8 mouse cellular contexts compared by ENCODE assay signal in the genomic region with DNA sequence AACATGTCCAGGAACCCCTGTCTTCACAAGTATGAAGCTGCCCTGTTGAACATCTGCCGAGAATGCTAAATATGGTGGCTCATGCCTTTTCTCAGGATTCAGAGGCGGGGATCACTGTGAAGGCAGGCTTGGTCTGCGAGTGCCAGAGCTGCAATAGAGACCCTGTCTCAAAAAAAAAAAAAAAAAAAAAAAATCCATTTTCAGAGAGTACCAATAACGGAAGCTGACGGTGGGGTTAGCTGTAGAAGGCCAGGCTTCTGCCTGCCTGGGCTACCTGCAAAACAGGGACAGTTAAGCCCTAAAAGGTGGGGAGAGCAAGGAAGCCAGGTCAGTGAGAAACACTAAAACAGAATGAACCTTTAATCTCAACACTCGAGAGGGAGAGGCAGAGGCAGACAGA. TPM values are rescaled to one million over a fixed set of nuclear protein-coding genes. Genes with fewer than 3 reads are reported as not detected.
DNase-seq lines count a peak whose midpoint lies in the region; ATAC-seq and TF ChIP-seq lines count a peak whose summit lies in the region.

No protein-coding gene starts in this region.

- intact Hi-C loops in gastrocnemius, postnatal 36 days (cut with DNase I) = loop anchor here (5.0 kb wide), 1 partner anchor 116 kb away; the partner anchor contains the start of genes Eipr1 and Trappc12

- H3K79me2 ChIP-seq in MEL (ENCODE audit: control insufficient read depth, insufficient read depth, low read length, poor library complexity) = peaks cover 39% of the 10 kb centered on the region

- H3K9me3 ChIP-seq in heart, embryonic 15.5 days (replicated peaks) = no peaks in the 10 kb centered on the region
- H3K9me3 ChIP-seq in MEL (replicated peaks; ENCODE audit: insufficient read depth, low read length) = no peaks in the 10 kb centered on the region
- no peaks in the 10 kb centered on the region for H3K9me3 ChIP-seq in hindbrain, embryonic 13.5 days
- no peaks in the 10 kb centered on the region for H3K9me3 ChIP-seq in midbrain, embryonic 12.5 days

- H3K27ac ChIP-seq in heart, embryonic 15.5 days = no peak overlapping the region
- no peak overlapping the region for H3K27ac ChIP-seq in MEL (ENCODE audit: control insufficient read depth, low read depth, low read length)
- H3K27ac ChIP-seq in hindbrain, embryonic 13.5 days = no peak overlapping the region
- no peak overlapping the region for H3K27ac ChIP-seq in midbrain, embryonic 12.5 days (replicated peaks)

- peak overlapping the region; percentile 80 for H3K4me3 ChIP-seq in heart, embryonic 15.5 days
- H3K4me3 ChIP-seq in MEL (ENCODE audit: control insufficient read depth in 1 of 2, insufficient read depth in 1 of 2, low read depth in 2 of 2, low read length in 2 of 2) = peak overlapping the region; percentile 47 to 70; a peak in 3 of 4 replicates
- H3K4me3 ChIP-seq in hindbrain, embryonic 13.5 days = peak overlapping the region; percentile 85
- H3K4me3 ChIP-seq in midbrain, embryonic 12.5 days = peak overlapping the region; percentile 89

- no peak for ATAC-seq in heart, embryonic 15.5 days (replicated peaks; ENCODE audit: insufficient number of reproducible peaks, insufficient read depth, low FRiP score, low read depth)
- ATAC-seq in hindbrain, embryonic 13.5 days (ENCODE audit: low FRiP score) = no peak
- ATAC-seq in midbrain, embryonic 12.5 days (ENCODE audit: low FRiP score, low read depth) = no peak

- peaks cover 30% of the 10 kb centered on the region for H3K36me3 ChIP-seq in heart, embryonic 15.5 days
- H3K36me3 ChIP-seq in MEL (ENCODE audit: control insufficient read depth in 1 of 2, insufficient read depth in 2 of 2, low read length in 2 of 2) = peaks cover 20 to 25% of the 10 kb centered on the region in 2 experiments
- peaks cover 30% of the 10 kb centered on the region for H3K36me3 ChIP-seq in hindbrain, embryonic 13.5 days
- H3K36me3 ChIP-seq in midbrain, embryonic 12.5 days = peaks cover 31% of the 10 kb centered on the region

- no peak for TF ChIP-seq POLR2A in MEL (IDR thresholded peaks at IDR 0.05; ENCODE audit: control insufficient read depth in 1 of 2, insufficient read depth in 1 of 2, low read depth in 1 of 2, low read length in 2 of 2, poor library complexity in 1 of 2)

- no peak for TF ChIP-seq CTCF in MEL (IDR thresholded peaks at IDR 0.05 in 2 of 3, conservative IDR thresholded peaks at IDR 0.05 in 1 of 3; ENCODE audit: control insufficient read depth in 1 of 3, insufficient read depth in 1 of 3, low read depth in 2 of 3, low read length in 3 of 3, poor library complexity in 1 of 3, severe bottlenecking in 1 of 3)

- 82% methylated on average over 6 of the region's 6 CpGs for WGBS in heart, embryonic 15.5 days
- WGBS in hindbrain, embryonic 13.5 days = 85% methylated on average over 6 of the region's 6 CpGs
- 89% methylated on average over 6 of the region's 6 CpGs for WGBS in midbrain, embryonic 12.5 days

- TF ChIP-seq RAD21 in MEL (IDR thresholded peaks at IDR 0.05; ENCODE audit: low read depth, low read length) = no peak

- peaks cover 22% of the 10 kb centered on the region for H3K4me1 ChIP-seq in heart, embryonic 15.5 days (replicated peaks)
- H3K4me1 ChIP-seq in MEL (ENCODE audit: control insufficient read depth in 1 of 2, insufficient read depth in 2 of 2, low read length in 2 of 2) = peaks cover 0 to 18% of the 10 kb centered on the region in 2 experiments; a peak in 3 of 4 replicates
- peaks cover 29% of the 10 kb centered on the region for H3K4me1 ChIP-seq in hindbrain, embryonic 13.5 days (replicated peaks)
- H3K4me1 ChIP-seq in midbrain, embryonic 12.5 days = peaks cover 14% of the 10 kb centered on the region

- H3K4me2 ChIP-seq in heart, embryonic 15.5 days = peak overlapping the region; percentile 63
- H3K4me2 ChIP-seq in hindbrain, embryonic 13.5 days = peak overlapping the region; percentile 56
- peak overlapping the region; percentile 76 for H3K4me2 ChIP-seq in midbrain, embryonic 12.5 days (replicated peaks)

- no peak for DNase-seq in heart, adult 8-10 months (ENCODE audit: low spot score)
- no peak for DNase-seq in MEL (ENCODE audit: low read depth, low spot score)
- no peak for DNase-seq in urinary bladder, postnatal 4 days (ENCODE audit: low spot score in 2 of 2)
- DNase-seq in gastrocnemius, postnatal 36 days = no peak
- DNase-seq in gastrocnemius, postnatal 10 days = no peak

- H3K27me3 ChIP-seq in heart, embryonic 15.5 days = no peaks in the 10 kb centered on the region
- H3K27me3 ChIP-seq in MEL (ENCODE audit: control insufficient read depth in 1 of 2, insufficient read depth in 2 of 2, low read length in 2 of 2) = no peaks in the 10 kb centered on the region
- H3K27me3 ChIP-seq in hindbrain, embryonic 13.5 days = no peaks in the 10 kb centered on the region
- H3K27me3 ChIP-seq in midbrain, embryonic 12.5 days = no peaks in the 10 kb centered on the region

- TF ChIP-seq EP300 in MEL (IDR thresholded peaks at IDR 0.05; ENCODE audit: low read depth in 1 of 2, low read length in 2 of 2) = no peak

- H3K9ac ChIP-seq in heart, embryonic 15.5 days = no peak overlapping the region
- H3K9ac ChIP-seq in MEL (ENCODE audit: control insufficient read depth, low read depth, low read length, poor library complexity, severe bottlenecking) = no peak overlapping the region
- H3K9ac ChIP-seq in hindbrain, embryonic 13.5 days = no peak overlapping the region
- H3K9ac ChIP-seq in midbrain, embryonic 12.5 days (replicated peaks) = no peak overlapping the region

TF ChIP-seq in MEL, 35 proteins besides CTCF, POLR2A, EP300 and RAD21 (continues in another document):
- TF ChIP-seq POLR2AphosphoS5 (IDR thresholded peaks at IDR 0.05; ENCODE audit: borderline replicate concordance, low read depth, low read length) (no peak), ELF1 (IDR thresholded peaks at IDR 0.05; ENCODE audit: low read depth, low read length) (no peak), BHLHE40 (IDR thresholded peaks at IDR 0.05; ENCODE audit: borderline replicate concordance, low read depth, low read length) (no peak), ZMIZ1 (IDR thresholded peaks at IDR 0.05; ENCODE audit: low read depth, low read length) (no peak)

RNA-seq across cellular contexts. Expression of gene Rps7, which starts 0.8 kb away (rescaled TPM):
- polyA plus RNA-seq in heart, embryonic 15.5 days (2015; fragmentation: Nextera tagmentation; extraction: Ambion mirVana) = 344 and 408 TPM in 2 replicates
- total RNA-seq in heart, adult 8-10 months (2022) = 100 to 1,000 TPM; 211 to 303 (median 290) TPM
- total RNA-seq in MEL (2012; rRNA removed) = 2,384 and 2,439 TPM in 2 replicates
- 100 to 1,000 TPM; 300 to 476 TPM for polyA plus RNA-seq in MEL (2012; ENCODE audit: insufficient read depth in 1 of 2, insufficient read length in 2 of 2, low read depth in 1 of 2, low replicate concordance in 2 of 2, missing spikeins in 1 of 2)
- 522 and 548 TPM in 2 replicates for polyA plus RNA-seq in hindbrain, embryonic 13.5 days (2015; fragmentation: Nextera tagmentation; extraction: Ambion mirVana)
- 607 and 611 TPM in 2 replicates for polyA plus RNA-seq in midbrain, embryonic 12.5 days (2016; fragmentation: Nextera tagmentation; extraction: Ambion mirVana)
- 100 to 1,000 TPM; 171 to 173 TPM for total RNA-seq in gastrocnemius, postnatal 36 days (2021)
- 100 to 1,000 TPM; 322 to 387 TPM for total RNA-seq in gastrocnemius, postnatal 10 days (2021)

RNA-seq across cellular contexts. Expression of gene Rnaseh1, which starts 12.9 kb away (rescaled TPM):
- 17.3 and 20.4 TPM in 2 replicates for polyA plus RNA-seq in heart, embryonic 15.5 days (2015; fragmentation: Nextera tagmentation; extraction: Ambion mirVana)
- 1 to 10 TPM; 6.7 to 9.4 (median 8.2) TPM for total RNA-seq in heart, adult 8-10 months (2022)
- 39.0 and 47.9 TPM in 2 replicates for total RNA-seq in MEL (2012; rRNA removed)
- 10 to 100 TPM in 1 of 2 experiments, not detected in 1; 36.5 TPM for polyA plus RNA-seq in MEL (2012; ENCODE audit: insufficient read depth in 1 of 2, insufficient read length in 2 of 2, low read depth in 1 of 2, low replicate concordance in 2 of 2, missing spikeins in 1 of 2)
- polyA plus RNA-seq in hindbrain, embryonic 13.5 days (2015; fragmentation: Nextera tagmentation; extraction: Ambion mirVana) = 22.5 and 27.1 TPM in 2 replicates
- 29.4 and 31.1 TPM in 2 replicates for polyA plus RNA-seq in midbrain, embryonic 12.5 days (2016; fragmentation: Nextera tagmentation; extraction: Ambion mirVana)
- 1 to 10 TPM; 4.9 to 6.0 TPM for total RNA-seq in gastrocnemius, postnatal 36 days (2021)
- 1 to 10 TPM; 5.2 to 7.2 TPM for total RNA-seq in gastrocnemius, postnatal 10 days (2021)

RNA-seq across cellular contexts. Expression of gene Colec11, which starts 13.4 kb away (rescaled TPM):
- polyA plus RNA-seq in heart, embryonic 15.5 days (2015; fragmentation: Nextera tagmentation; extraction: Ambion mirVana) = 17.5 TPM in 2 replicates
- total RNA-seq in heart, adult 8-10 months (2022) = 10 to 100 TPM; 11.8 to 18.1 (median 14.3) TPM
- total RNA-seq in MEL (2012; rRNA removed) = 0.23 and 0.54 TPM in 2 replicates
- polyA plus RNA-seq in MEL (2012; ENCODE audit: insufficient read depth in 1 of 2, insufficient read length in 2 of 2, low read depth in 1 of 2, low replicate concordance in 2 of 2, missing spikeins in 1 of 2) = under 1 TPM in 1 of 2 experiments, not detected in 1; 0.74 TPM
- 1.1 and 1.5 TPM in 2 replicates for polyA plus RNA-seq in hindbrain, embryonic 13.5 days (2015; fragmentation: Nextera tagmentation; extraction: Ambion mirVana)
- 0.17 TPM in 1 of 2 replicates, not detected in the other for polyA plus RNA-seq in midbrain, embryonic 12.5 days (2016; fragmentation: Nextera tagmentation; extraction: Ambion mirVana)
- total RNA-seq in gastrocnemius, postnatal 36 days (2021) = under 1 TPM; 0.17 to 0.46 TPM
- total RNA-seq in gastrocnemius, postnatal 10 days (2021) = 1 to 10 TPM; 1.1 to 1.5 TPM

RNA-seq across cellular contexts. Expression of gene Adi1, which starts 38.5 kb away (rescaled TPM):
- 41.1 and 48.7 TPM in 2 replicates for polyA plus RNA-seq in heart, embryonic 15.5 days (2015; fragmentation: Nextera tagmentation; extraction: Ambion mirVana)
- total RNA-seq in heart, adult 8-10 months (2022) = 10 to 100 TPM; 58.0 to 62.6 (median 61.6) TPM
- 18.1 and 22.1 TPM in 2 replicates for total RNA-seq in MEL (2012; rRNA removed)
- 10 to 100 TPM in 1 of 2 experiments, not detected in 1; 54.8 TPM for polyA plus RNA-seq in MEL (2012; ENCODE audit: insufficient read depth in 1 of 2, insufficient read length in 2 of 2, low read depth in 1 of 2, low replicate concordance in 2 of 2, missing spikeins in 1 of 2)
- 31.5 and 33.7 TPM in 2 replicates for polyA plus RNA-seq in hindbrain, embryonic 13.5 days (2015; fragmentation: Nextera tagmentation; extraction: Ambion mirVana)
- 36.5 and 37.8 TPM in 2 replicates for polyA plus RNA-seq in midbrain, embryonic 12.5 days (2016; fragmentation: Nextera tagmentation; extraction: Ambion mirVana)
- 10 to 100 TPM; 57.1 to 66.1 TPM for total RNA-seq in gastrocnemius, postnatal 36 days (2021)
- total RNA-seq in gastrocnemius, postnatal 10 days (2021) = 10 to 100 TPM; 24.2 to 28.6 TPM

RNA-seq across cellular contexts. Expression of gene Allc, which starts 54.2 kb away (rescaled TPM):
- polyA plus RNA-seq in heart, embryonic 15.5 days (2015; fragmentation: Nextera tagmentation; extraction: Ambion mirVana) = 0.13 TPM in 1 of 2 replicates, not detected in the other
- total RNA-seq in heart, adult 8-10 months (2022) = not detected
- 0.42 and 0.85 TPM in 2 replicates for total RNA-seq in MEL (2012; rRNA removed)
- polyA plus RNA-seq in MEL (2012; ENCODE audit: insufficient read depth in 1 of 2, insufficient read length in 2 of 2, low read depth in 1 of 2, low replicate concordance in 2 of 2, missing spikeins in 1 of 2) = 1 to 10 TPM in 1 of 2 experiments, not detected in 1; 2.2 TPM
- 0.27 TPM in 1 of 2 replicates, not detected in the other for polyA plus RNA-seq in hindbrain, embryonic 13.5 days (2015; fragmentation: Nextera tagmentation; extraction: Ambion mirVana)
- polyA plus RNA-seq in midbrain, embryonic 12.5 days (2016; fragmentation: Nextera tagmentation; extraction: Ambion mirVana) = not detected in 2 replicates
- total RNA-seq in gastrocnemius, postnatal 36 days (2021) = not detected
- not detected for total RNA-seq in gastrocnemius, postnatal 10 days (2021)
